Mouse (Mus musculus) neural tube, embryonic 11.5 days (tissue): ENCODE results near the gene Olfr745. TPM values are rescaled to one million over a fixed set of nuclear protein-coding genes. Genes with fewer than 3 reads are reported as not detected.

Experiments used
- ATAC-seq: fragments of 200-750 bp; cut with Nextera tagmentation; 2 replicates; pipeline ENCODE4 v1.8.0; 2017; ENCODE audit warnings: moderate number of reproducible peaks, mild to moderate bottlenecking, moderate TSS enrichment, moderate library complexity; ENCODE audit not compliant: insufficient read depth, low FRiP score, low TSS enrichment
- DNase-seq: peaks from one replicate; pipeline ENCODE4 v3.0.0-alpha.2; 2015; ENCODE audit warnings: low spot score
- H3K27ac ChIP-seq: fragments of 300-500 bp; sonication (generic); 2 replicates; pipeline ENCODE4 v1.5.1; 2014; ENCODE audit warnings: low read depth, mild to moderate bottlenecking, low read length
- H3K27me3 ChIP-seq: fragments of 300-500 bp; sonication (generic); 2 replicates; pipeline ENCODE4 v1.6.1; 2014; ENCODE audit warnings: mild to moderate bottlenecking, low read length, mixed read lengths; ENCODE audit not compliant: control insufficient read depth, insufficient read depth
- H3K36me3 ChIP-seq: fragments of 300-500 bp; sonication (generic); 2 replicates; pipeline ENCODE4 v1.6.1; 2014; ENCODE audit warnings: mild to moderate bottlenecking, low read length, moderate library complexity, mixed read lengths; ENCODE audit not compliant: control insufficient read depth, insufficient read depth
- H3K4me1 ChIP-seq: fragments of 300-500 bp; sonication (generic); 2 replicates; pipeline ENCODE4 v1.6.1; 2014; ENCODE audit warnings: low read length, mixed read lengths; ENCODE audit not compliant: control insufficient read depth, insufficient read depth
- H3K4me2 ChIP-seq: fragments of 300-500 bp; sonication (generic); 2 replicates; pipeline ENCODE4 v1.6.1; 2014; ENCODE audit warnings: low read depth, mild to moderate bottlenecking, moderate library complexity
- H3K4me3 ChIP-seq: fragments of 300-500 bp; sonication (generic); 2 replicates; pipeline ENCODE4 v1.5.1; 2014; ENCODE audit warnings: low read depth, low read length
- H3K9ac ChIP-seq: fragments of 300-500 bp; sonication (generic); 2 replicates; pipeline ENCODE4 v1.6.1; 2014; ENCODE audit warnings: mild to moderate bottlenecking, low read length
- H3K9me3 ChIP-seq: fragments of 300-500 bp; sonication (generic); 2 replicates; pipeline ENCODE4 v1.6.1; 2016; ENCODE audit warnings: low read length; ENCODE audit not compliant: control insufficient read depth
- WGBS: fragments of 180-500 bp; shearing (Covaris S2); extraction: QIAGEN DNeasy Blood & Tissue Kit; methylation state at CpG from one replicate; pipeline ENCODE4 v1.1.7; 2014; 5-methylcytosine and 5-hydroxymethylcytosine counted together
- polyA plus RNA-seq: library from polyadenylated mRNA; unstranded; fragments of >200 nt; fragmentation: Nextera tagmentation; extraction: Ambion mirVana; gene quantifications from 2 replicates; pipeline ENCODE4 v1.2.1, GENCODE M21; 2014

Olfr745 gene
- polyA plus RNA-seq: not detected in 2 replicates

GRCm38 (mm10) chr14:50639088-50639487 lies at the start of gene Olfr745:
Gene Olfr745 (plus strand): TSS chr14:50639388.
- no peak within 1 kb of the TSS for H3K4me3 ChIP-seq
- 88% methylated on average over 2 of the region's 2 CpGs for WGBS
- H3K4me2 ChIP-seq: no peak within 1 kb of the TSS
- no peak within 1 kb of the TSS for H3K27ac ChIP-seq
- no peak within 1 kb of the TSS for H3K9ac ChIP-seq
- ATAC-seq (no peak), DNase-seq (no peak)
- no peaks in the 10 kb centered on the region for H3K27me3 ChIP-seq
- no peaks in the 10 kb centered on the region for H3K4me1 ChIP-seq
- H3K36me3 ChIP-seq: no peaks in the 10 kb centered on the region
- H3K9me3 ChIP-seq: no peaks in the 10 kb centered on the region

- no peaks in the 10 kb centered on the region for H3K9me3 ChIP-seq
- no peaks in the 10 kb centered on the region for H3K36me3 ChIP-seq
- no peak for ATAC-seq
- no peak within 1 kb of the TSS for H3K4me3 ChIP-seq
- 90% methylated on average over 2 of the region's 2 CpGs for WGBS
- H3K27me3 ChIP-seq: no peaks in the 10 kb centered on the region
- DNase-seq: no peak
- H3K9ac ChIP-seq: no peak within 1 kb of the TSS
- H3K4me1 ChIP-seq: no peaks in the 10 kb centered on the region
- H3K27ac ChIP-seq: no peak within 1 kb of the TSS
- no peak within 1 kb of the TSS for H3K4me2 ChIP-seq
Observed at GRCm38 (mm10) chr14:50614579-50614978, 24.6 kb upstream of the Olfr745 start, which contains the start of gene Olfr744. Gene Olfr744 (plus strand): TSS chr14:50614879.

GRCm38 (mm10) chr14:50646783-50647182 lies 7.6 kb downstream of the Olfr745 start, which contains the start of gene Olfr746:
Gene Olfr746 (plus strand): TSS chr14:50647083.
- H3K36me3 ChIP-seq: no peaks in the 10 kb centered on the region
- no peak within 1 kb of the TSS for H3K4me3 ChIP-seq
- no peak within 1 kb of the TSS for H3K9ac ChIP-seq
- DNase-seq: no peak
- no peaks in the 10 kb centered on the region for H3K4me1 ChIP-seq
- no peak within 1 kb of the TSS for H3K4me2 ChIP-seq
- no peak for ATAC-seq
- no peaks in the 10 kb centered on the region for H3K27me3 ChIP-seq
- H3K9me3 ChIP-seq: no peaks in the 10 kb centered on the region
- no peak within 1 kb of the TSS for H3K27ac ChIP-seq

- H3K4me2 ChIP-seq: no peak within 1 kb of the TSS
- no peaks in the 10 kb centered on the region for H3K9me3 ChIP-seq
- no peak for DNase-seq
- no peaks in the 10 kb centered on the region for H3K4me1 ChIP-seq
- H3K4me3 ChIP-seq: no peak within 1 kb of the TSS
- ATAC-seq: no peak
- H3K27ac ChIP-seq: no peak within 1 kb of the TSS
- no peak within 1 kb of the TSS for H3K9ac ChIP-seq
- H3K27me3 ChIP-seq: no peaks in the 10 kb centered on the region
- 89% methylated on average over 3 of the region's 3 CpGs for WGBS
- H3K36me3 ChIP-seq: no peaks in the 10 kb centered on the region
Observed at GRCm38 (mm10) chr14:50693106-50693505, 53.9 kb downstream of the Olfr745 start, which contains the start of gene Olfr747. Gene Olfr747 (minus strand): TSS chr14:50693206.

Other genes starting within 250 kb of the Olfr745 start
- not detected in 2 replicates for gene Olfr738, start 231.8 kb upstream of the Olfr745 start, polyA plus RNA-seq
- not detected in 2 replicates for gene Olfr739, start 220.8 kb upstream of the Olfr745 start, polyA plus RNA-seq
- not detected in 2 replicates for gene Olfr740, start 193.8 kb upstream of the Olfr745 start, polyA plus RNA-seq
- not detected in 2 replicates for gene Olfr741, start 166.7 kb upstream of the Olfr745 start, polyA plus RNA-seq
- gene Olfr742, start 135.8 kb upstream of the Olfr745 start, polyA plus RNA-seq: not detected in 2 replicates
- not detected in 2 replicates for gene Olfr743, start 117.5 kb upstream of the Olfr745 start, polyA plus RNA-seq
- gene Olfr744, start 24.5 kb upstream of the Olfr745 start, polyA plus RNA-seq: not detected in 2 replicates
- not detected in 2 replicates for gene Olfr746, start 7.7 kb downstream of the Olfr745 start, polyA plus RNA-seq
- gene Olfr747, start 53.8 kb downstream of the Olfr745 start, polyA plus RNA-seq: not detected in 2 replicates
- gene Olfr748, start 68.0 kb downstream of the Olfr745 start, polyA plus RNA-seq: not detected in 2 replicates
- not detected in 2 replicates for gene Olfr749, start 105.7 kb downstream of the Olfr745 start, polyA plus RNA-seq
- gene Ttc5, start 146.1 kb downstream of the Olfr745 start, polyA plus RNA-seq: 100 and 103 TPM in 2 replicates
- gene Ccnb1ip1, start 168.3 kb downstream of the Olfr745 start, polyA plus RNA-seq: not detected in 2 replicates
- gene Parp2, start 168.5 kb downstream of the Olfr745 start, polyA plus RNA-seq: 62.6 and 65.2 TPM in 2 replicates
- 4.9 TPM in 2 replicates for gene Tep1, start 231.2 kb downstream of the Olfr745 start, polyA plus RNA-seq